Mouse (Mus musculus) lung, postnatal 0 days (tissue): ENCODE results near the gene Gm45021.

Experiments used
- CTCF ChIP-seq: IDR thresholded peaks from 2 replicates; pipeline ENCODE4 v1.5.1; 2016; ENCODE audit warnings: antibody characterized with exemption, mild to moderate bottlenecking
- EP300 ChIP-seq: IDR thresholded peaks from 2 replicates; pipeline ENCODE4 v1.6.1; 2016; ENCODE audit warnings: antibody characterized with exemption, mild to moderate bottlenecking, control low read depth

GRCm38 (mm10) chr6:48554280-48555103 lies 34.9 kb upstream of the Gm45021 start, which contains the start of gene Lrrc61:
- TF ChIP-seq CTCF (no peak), EP300 (peak; percentile 90)
